Mouse (Mus musculus): ENCODE data around the gene Ephx4. TPM values are rescaled to one million over a fixed set of nuclear protein-coding genes. Genes with fewer than 3 reads are reported as not detected.

Gene Ephx4
- polyA plus RNA-seq, 1 experiment, result 1.7 TPM

DNA sequence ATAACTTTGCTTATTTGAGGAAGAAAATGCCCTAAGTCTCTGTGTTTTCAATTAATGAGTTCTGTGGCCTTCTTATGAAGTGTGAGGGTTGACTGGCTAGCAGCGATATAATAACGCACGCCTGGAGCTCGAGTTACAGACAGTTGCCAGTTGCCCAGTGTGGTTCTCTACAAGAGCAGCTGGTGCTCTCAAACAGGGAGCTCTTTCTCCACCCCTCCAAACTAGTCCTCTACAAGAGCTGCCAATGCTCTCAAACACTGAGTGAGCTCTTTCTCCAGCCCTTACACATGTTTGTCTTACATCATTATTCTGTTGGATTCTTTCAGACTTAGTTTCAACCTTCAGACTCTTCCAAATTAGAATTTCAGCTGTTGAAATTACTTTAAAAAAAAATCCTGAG, 8.8 kb downstream of the Ephx4 start:
- Histone ChIP-seq H3K9ac (ENCODE audit: low read depth, poor library complexity, severe bottlenecking) (no peak overlapping the region), H3K4me3 (ENCODE audit: low read depth, low read length) (no peak overlapping the region), H3K9me3 (replicated peaks; ENCODE audit: control insufficient read depth, insufficient read depth, low read length, poor library complexity, severe bottlenecking) (no peaks in the 10 kb centered on the region), H3K27me3 (ENCODE audit: control insufficient read depth, insufficient read depth, low read length, poor library complexity, severe bottlenecking) (no peaks in the 10 kb centered on the region), H3K4me1 (ENCODE audit: control insufficient read depth, insufficient read depth, low read length) (no peaks in the 10 kb centered on the region), H3K27ac (ENCODE audit: insufficient read depth, low read length) (no peak overlapping the region), H3K36me3 (ENCODE audit: control insufficient read depth, insufficient read depth, low read length, poor library complexity, severe bottlenecking) (no peaks in the 10 kb centered on the region)
- TF ChIP-seq POLR2A (IDR thresholded peaks at IDR 0.05; ENCODE audit: insufficient read depth, low read length) (no peak), CTCF (IDR thresholded peaks at IDR 0.05; ENCODE audit: low read depth, low read length) (no peak), EP300 (IDR thresholded peaks at IDR 0.05; ENCODE audit: insufficient read depth, low read depth, low read length) (no peak)

GRCm38 (mm10) chr5:107412285-107412684, 9.7 kb downstream of the Ephx4 start:
- no peaks in the 10 kb centered on the region for H3K9me3 ChIP-seq (replicated peaks; ENCODE audit: control insufficient read depth, insufficient read depth, low read length, poor library complexity, severe bottlenecking)
- H3K4me3 ChIP-seq (ENCODE audit: low read depth, low read length), result no peak overlapping the region
- H3K27ac ChIP-seq (ENCODE audit: insufficient read depth, low read length), result no peak overlapping the region
- no peaks in the 10 kb centered on the region for H3K27me3 ChIP-seq (ENCODE audit: control insufficient read depth, insufficient read depth, low read length, poor library complexity, severe bottlenecking)
- H3K9ac ChIP-seq (ENCODE audit: low read depth, poor library complexity, severe bottlenecking), result no peak overlapping the region
- no peaks in the 10 kb centered on the region for H3K4me1 ChIP-seq (ENCODE audit: control insufficient read depth, insufficient read depth, low read length)
- H3K36me3 ChIP-seq (ENCODE audit: control insufficient read depth, insufficient read depth, low read length, poor library complexity, severe bottlenecking), result no peaks in the 10 kb centered on the region
- TF ChIP-seq CTCF (IDR thresholded peaks at IDR 0.05; ENCODE audit: low read depth, low read length) (no peak), POLR2A (IDR thresholded peaks at IDR 0.05; ENCODE audit: insufficient read depth, low read length) (no peak), EP300 (IDR thresholded peaks at IDR 0.05; ENCODE audit: insufficient read depth, low read depth, low read length) (no peak)

DNA sequence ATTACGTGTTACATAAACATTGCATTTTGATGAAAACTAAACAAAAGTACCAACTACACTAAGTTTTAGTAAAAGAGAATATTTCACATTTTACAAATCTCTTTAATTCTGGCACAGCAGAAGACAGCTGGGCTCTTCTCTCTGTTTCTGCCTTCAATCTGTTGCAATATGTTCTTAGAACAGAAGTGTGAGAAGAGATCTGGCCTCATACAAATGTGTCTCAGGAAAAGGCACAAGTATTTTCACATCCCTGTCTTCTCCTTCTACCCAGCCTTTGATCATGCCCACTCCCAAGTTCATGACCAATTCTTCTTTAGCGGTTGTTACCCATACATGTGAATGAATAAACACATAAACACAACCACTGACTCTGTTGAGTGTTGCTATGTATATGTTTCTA, 12.6 kb downstream of the Ephx4 start:
- H3K9me3 ChIP-seq (replicated peaks; ENCODE audit: control insufficient read depth, insufficient read depth, low read length, poor library complexity, severe bottlenecking), result no peaks in the 10 kb centered on the region
- no peak overlapping the region for H3K27ac ChIP-seq (ENCODE audit: insufficient read depth, low read length)
- TF ChIP-seq CTCF (IDR thresholded peaks at IDR 0.05; ENCODE audit: low read depth, low read length), result no peak
- H3K27me3 ChIP-seq (ENCODE audit: control insufficient read depth, insufficient read depth, low read length, poor library complexity, severe bottlenecking), result no peaks in the 10 kb centered on the region
- H3K4me1 ChIP-seq (ENCODE audit: control insufficient read depth, insufficient read depth, low read length), result no peaks in the 10 kb centered on the region
- no peaks in the 10 kb centered on the region for H3K36me3 ChIP-seq (ENCODE audit: control insufficient read depth, insufficient read depth, low read length, poor library complexity, severe bottlenecking)
- H3K4me3 ChIP-seq (ENCODE audit: low read depth, low read length), result no peak overlapping the region
- no peak overlapping the region for H3K9ac ChIP-seq (ENCODE audit: low read depth, poor library complexity, severe bottlenecking)

DNA sequence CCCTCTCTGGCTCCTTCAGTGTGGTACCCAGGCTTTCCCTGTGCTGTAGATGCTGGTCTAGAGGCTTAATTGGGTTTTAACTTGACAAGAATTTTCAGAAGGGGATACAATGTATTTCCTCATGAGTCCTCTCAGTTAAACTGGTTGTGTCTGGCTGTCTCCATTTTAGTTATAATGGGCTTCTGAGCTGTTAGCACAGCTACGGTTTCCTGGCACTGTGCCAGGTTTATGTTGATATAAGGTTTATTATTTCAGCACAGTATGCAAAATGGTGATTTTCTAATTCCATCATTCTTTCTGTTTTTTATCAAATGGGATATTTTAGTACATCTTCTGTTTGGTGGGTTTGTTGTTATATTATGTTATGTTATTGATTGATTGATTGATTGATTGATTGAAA, 19.1 kb downstream of the Ephx4 start:
- H3K27me3 ChIP-seq (ENCODE audit: control insufficient read depth, insufficient read depth, low read length, poor library complexity, severe bottlenecking), result no peaks in the 10 kb centered on the region
- no peaks in the 10 kb centered on the region for H3K9me3 ChIP-seq (replicated peaks; ENCODE audit: control insufficient read depth, insufficient read depth, low read length, poor library complexity, severe bottlenecking)
- H3K9ac ChIP-seq (ENCODE audit: low read depth, poor library complexity, severe bottlenecking), result no peak overlapping the region
- TF ChIP-seq CTCF (IDR thresholded peaks at IDR 0.05; ENCODE audit: low read depth, low read length) (no peak), EP300 (IDR thresholded peaks at IDR 0.05; ENCODE audit: insufficient read depth, low read depth, low read length) (no peak), POLR2A (IDR thresholded peaks at IDR 0.05; ENCODE audit: insufficient read depth, low read length) (no peak)
- H3K36me3 ChIP-seq (ENCODE audit: control insufficient read depth, insufficient read depth, low read length, poor library complexity, severe bottlenecking), result no peaks in the 10 kb centered on the region
- H3K4me3 ChIP-seq (ENCODE audit: low read depth, low read length), result no peak overlapping the region
- H3K27ac ChIP-seq (ENCODE audit: insufficient read depth, low read length), result no peak overlapping the region
- no peaks in the 10 kb centered on the region for H3K4me1 ChIP-seq (ENCODE audit: control insufficient read depth, insufficient read depth, low read length)

DNA sequence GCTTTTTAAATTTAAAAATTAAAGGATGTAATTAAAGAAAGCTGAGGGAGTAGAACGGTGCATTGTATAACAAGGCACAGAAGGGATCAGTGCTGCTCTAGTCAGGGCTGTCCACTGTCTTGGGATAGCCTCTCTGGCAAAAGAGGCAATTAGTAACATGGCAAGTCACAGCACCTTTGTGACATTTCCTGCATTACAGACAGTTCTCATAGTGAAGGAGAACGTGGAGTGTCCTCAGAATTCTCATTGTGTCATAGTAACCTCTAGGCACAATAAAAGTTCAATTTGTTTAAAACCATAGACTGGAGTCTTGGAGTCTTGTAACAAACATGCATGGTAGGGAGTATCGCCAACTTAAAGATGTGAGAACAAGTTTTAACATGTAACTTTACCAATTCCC, 28.7 kb downstream of the Ephx4 start, which contains the start of gene Lpcat2b:
Lpcat2b (plus strand) TSS at position 301 of the 400 bp plus-strand sequence.
- H3K27me3 ChIP-seq (ENCODE audit: control insufficient read depth, insufficient read depth, low read length, poor library complexity, severe bottlenecking), result no peaks in the 10 kb centered on the region
- no peaks in the 10 kb centered on the region for H3K9me3 ChIP-seq (replicated peaks; ENCODE audit: control insufficient read depth, insufficient read depth, low read length, poor library complexity, severe bottlenecking)
- H3K36me3 ChIP-seq (ENCODE audit: control insufficient read depth, insufficient read depth, low read length, poor library complexity, severe bottlenecking), result no peaks in the 10 kb centered on the region
- H3K4me3 ChIP-seq (ENCODE audit: low read depth, low read length), result no peak within 1 kb of the TSS
- no peak within 1 kb of the TSS for H3K27ac ChIP-seq (ENCODE audit: insufficient read depth, low read length)
- no peak within 1 kb of the TSS for H3K9ac ChIP-seq (ENCODE audit: low read depth, poor library complexity, severe bottlenecking)
- no peaks in the 10 kb centered on the region for H3K4me1 ChIP-seq (ENCODE audit: control insufficient read depth, insufficient read depth, low read length)
- TF ChIP-seq EP300 (IDR thresholded peaks at IDR 0.05; ENCODE audit: insufficient read depth, low read depth, low read length), result no peak
- no peak for TF ChIP-seq CTCF (IDR thresholded peaks at IDR 0.05; ENCODE audit: low read depth, low read length)
- no peak for TF ChIP-seq POLR2A (IDR thresholded peaks at IDR 0.05; ENCODE audit: insufficient read depth, low read length)

DNA sequence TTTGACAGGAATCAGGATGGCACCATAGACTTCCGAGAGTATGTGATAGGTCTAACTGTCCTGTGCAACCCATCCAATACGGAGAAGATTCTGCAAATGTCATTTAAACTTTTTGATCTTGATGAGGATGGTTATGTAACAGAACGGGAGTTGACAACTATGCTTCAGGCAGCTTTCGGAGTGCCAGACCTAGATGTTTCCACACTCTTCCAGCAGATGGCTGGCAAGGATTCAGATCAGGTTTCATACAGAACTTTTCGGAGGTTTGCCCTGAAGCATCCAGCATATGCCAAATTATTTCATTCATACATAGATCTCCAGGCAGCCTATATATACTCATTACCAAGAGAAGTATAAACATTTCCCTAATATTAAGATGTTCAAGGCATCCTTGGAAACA, 31.5 kb downstream of the Ephx4 start:
- no peak overlapping the region for H3K27ac ChIP-seq (ENCODE audit: insufficient read depth, low read length)
- H3K4me1 ChIP-seq (ENCODE audit: control insufficient read depth, insufficient read depth, low read length), result no peaks in the 10 kb centered on the region
- H3K9ac ChIP-seq (ENCODE audit: low read depth, poor library complexity, severe bottlenecking), result no peak overlapping the region
- TF ChIP-seq CTCF (IDR thresholded peaks at IDR 0.05; ENCODE audit: low read depth, low read length) (no peak), EP300 (IDR thresholded peaks at IDR 0.05; ENCODE audit: insufficient read depth, low read depth, low read length) (no peak), POLR2A (IDR thresholded peaks at IDR 0.05; ENCODE audit: insufficient read depth, low read length) (no peak)
- no peaks in the 10 kb centered on the region for H3K9me3 ChIP-seq (replicated peaks; ENCODE audit: control insufficient read depth, insufficient read depth, low read length, poor library complexity, severe bottlenecking)
- no peaks in the 10 kb centered on the region for H3K27me3 ChIP-seq (ENCODE audit: control insufficient read depth, insufficient read depth, low read length, poor library complexity, severe bottlenecking)
- no peaks in the 10 kb centered on the region for H3K36me3 ChIP-seq (ENCODE audit: control insufficient read depth, insufficient read depth, low read length, poor library complexity, severe bottlenecking)
- H3K4me3 ChIP-seq (ENCODE audit: low read depth, low read length), result no peak overlapping the region
